Comparison of ENCODE assay signal across 22 mouse cellular contexts in the genomic region with DNA sequence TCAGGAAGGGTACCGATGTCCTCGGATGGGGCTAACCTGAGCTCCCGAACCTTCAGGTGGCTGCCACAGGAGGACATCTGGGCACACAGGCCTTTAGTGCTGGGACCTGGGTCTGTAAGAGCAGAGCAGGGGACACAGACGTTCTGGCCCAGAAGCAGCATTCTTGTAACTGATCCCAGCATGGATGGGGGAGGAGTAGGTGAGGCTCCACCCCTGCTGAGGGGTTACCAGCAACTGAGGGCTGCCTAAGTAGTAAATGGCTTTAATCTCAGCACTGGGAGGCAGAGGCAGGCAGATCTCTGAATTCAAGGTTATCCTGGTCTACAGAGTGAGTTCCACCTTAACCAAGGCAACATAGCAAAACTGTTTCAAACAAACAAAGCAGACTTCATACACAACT. TPM values are rescaled to one million over a fixed set of nuclear protein-coding genes. Genes with fewer than 3 reads are reported as not detected.
A peak's percentile ranks its signal among the peaks of the same experiment; 100 is the strongest.
DNase-seq lines count a peak whose midpoint lies in the region; TF ChIP-seq lines count a peak whose summit lies in the region.
"Had no signal": no experiment of that assay in that cellular context is flagged by ENCODE, and none has a peak within 500 bp of the region (broad histone marks: within the 10 kb centered on the region; RNA-seq: fewer than 3 reads in every experiment).

No protein-coding gene starts in this region.

- H3K27ac ChIP-seq in ES-E14 (ENCODE audit: insufficient read depth, low read depth, low read length, poor library complexity, severe bottlenecking) = no peak overlapping the region; the same call in 1 of the 2 replicates
- H3K27ac ChIP-seq: embryonic facial prominence, embryonic 13.5 days; embryonic facial prominence, embryonic 15.5 days; forebrain, embryonic 10.5 days; forebrain, embryonic 12.5 days had no signal

- H3K9me3 ChIP-seq in E14TG2a.4 (ENCODE audit: low read length) = no peaks in the 10 kb centered on the region; the same call in 1 of the 2 replicates
- H3K9me3 ChIP-seq in ES-E14 (ENCODE audit: control insufficient read depth, insufficient read depth, low read depth, low read length) = no peaks in the 10 kb centered on the region
- H3K9me3 ChIP-seq: embryonic facial prominence, embryonic 13.5 days; embryonic facial prominence, embryonic 15.5 days; forebrain, embryonic 10.5 days; forebrain, embryonic 12.5 days had no signal

- H3K36me3 ChIP-seq in E14TG2a.4 (ENCODE audit: insufficient read depth, low read length) = peaks cover 85% of the 10 kb centered on the region
- H3K36me3 ChIP-seq in ES-E14 (ENCODE audit: control insufficient read depth, insufficient read depth, low read length, poor library complexity, severe bottlenecking) = peaks cover 24% of the 10 kb centered on the region; the same call in 1 of the 2 replicates

- DNase-seq in ES-E14 (ENCODE audit: low read depth, low spot score) (no peak), ZHBTc4 (ENCODE audit: low read depth, low spot score) (peak; percentile 59)
- no peak for DNase-seq in kidney, adult 18-20 months
- no peak for DNase-seq in heart, postnatal 10 days
- DNase-seq: adrenal gland, adult 2 months; adrenal gland, postnatal 10 days; adrenal gland, postnatal 25 days; B cell, adult 2 months; cerebellum, adult 11 months; cerebellum, adult 18-20 months; cerebellum, adult 8-10 months; cerebellum, adult 9-11 months; cerebellum, postnatal 14 days; cerebellum, postnatal 36 days; embryo, embryonic 11 days had no signal

- in situ Hi-C loops in ES-E14 (cut with MboI; ENCODE audit: low sequenced_read_pairs in 2 of 2, unreplicated experiment in 2 of 2) = no loop called here

- intact Hi-C loops in heart, postnatal 10 days (cut with DNase I) = no loop called here

- TF ChIP-seq CTCF in E14TG2a.4 (conservative IDR thresholded peaks at IDR 0.05; ENCODE audit: low read length) = no peak

- peaks cover 82% of the 10 kb centered on the region for H3K4me1 ChIP-seq in E14TG2a.4 (replicated peaks; ENCODE audit: low read depth, low read length)
- H3K4me1 ChIP-seq in ES-E14 (ENCODE audit: control insufficient read depth in 2 of 2, insufficient read depth in 2 of 2, low read length in 2 of 2, poor library complexity in 1 of 2) = peaks cover 0 to 17% of the 10 kb centered on the region in 2 experiments; a peak in 2 of 4 replicates
- H3K4me1 ChIP-seq: embryonic facial prominence, embryonic 13.5 days; embryonic facial prominence, embryonic 15.5 days; forebrain, embryonic 10.5 days; forebrain, embryonic 12.5 days had no signal

- H3K4me3 ChIP-seq in E14TG2a.4 (replicated peaks; ENCODE audit: low read length) = 0 out of 2 replicates have a peak overlapping the region, but pooled peaks have one; percentile 17
- H3K4me3 ChIP-seq in ES-E14 (ENCODE audit: insufficient read depth in 1 of 2, low read depth in 1 of 2, low read length in 2 of 2, poor library complexity in 1 of 2, severe bottlenecking in 1 of 2) = no peak overlapping the region
- H3K4me3 ChIP-seq: embryonic facial prominence, embryonic 13.5 days; embryonic facial prominence, embryonic 15.5 days; erythroblast, embryonic 14.5 days; forebrain, embryonic 10.5 days; forebrain, embryonic 12.5 days had no signal

- no peaks in the 10 kb centered on the region for H3K27me3 ChIP-seq in E14TG2a.4 (ENCODE audit: insufficient read depth, low read length)
- H3K27me3 ChIP-seq: CH12.LX; embryonic facial prominence, embryonic 13.5 days; embryonic facial prominence, embryonic 15.5 days; forebrain, embryonic 12.5 days had no signal

- H3K9ac ChIP-seq in ES-E14 (ENCODE audit: insufficient read depth, low read depth, low read length, poor library complexity, severe bottlenecking) = peak overlapping the region; percentile 19; the same call in 1 of the 2 replicates
- H3K9ac ChIP-seq: embryonic facial prominence, embryonic 13.5 days; embryonic facial prominence, embryonic 15.5 days; forebrain, embryonic 12.5 days had no signal

TF ChIP-seq in ES-E14, 5 proteins besides CTCF, POLR2A, EP300 and RAD21:
- TF ChIP-seq ZC3H11A (IDR thresholded peaks at IDR 0.05; ENCODE audit: borderline replicate concordance, low read depth, low read length) (no peak), MAFK (IDR thresholded peaks at IDR 0.05; ENCODE audit: insufficient read depth, low read depth, low read length) (no peak), CHD2 (IDR thresholded peaks at IDR 0.05; ENCODE audit: low read depth, low read length) (no peak), ZNF384 (IDR thresholded peaks at IDR 0.05; ENCODE audit: low read depth, low read length) (no peak), HCFC1 (IDR thresholded peaks at IDR 0.05; ENCODE audit: borderline replicate concordance, insufficient read depth, low read length) (no peak)

RNA-seq across cellular contexts. Expression of gene Cars2, which starts 7.7 kb away (rescaled TPM):
- 34.6 and 50.5 TPM in 2 replicates for total RNA-seq in ES-E14 (2012; rRNA removed)
- 10 to 100 TPM; 35.1 to 35.9 TPM for total RNA-seq in heart, postnatal 10 days (2021)

RNA-seq across cellular contexts. Expression of gene Ing1, which starts 12.5 kb away (rescaled TPM):
- 34.7 and 37.9 TPM in 2 replicates for total RNA-seq in ES-E14 (2012; rRNA removed)
- 10 to 100 TPM; 29.3 to 30.3 TPM for total RNA-seq in heart, postnatal 10 days (2021)

RNA-seq across cellular contexts. Expression of gene Naxd, which starts 45.6 kb away (rescaled TPM):
- total RNA-seq in ES-E14 (2012; rRNA removed) = 42.7 and 55.2 TPM in 2 replicates
- total RNA-seq in heart, postnatal 10 days (2021) = 10 to 100 TPM; 40.2 to 41.7 TPM
